In the genomic region with DNA sequence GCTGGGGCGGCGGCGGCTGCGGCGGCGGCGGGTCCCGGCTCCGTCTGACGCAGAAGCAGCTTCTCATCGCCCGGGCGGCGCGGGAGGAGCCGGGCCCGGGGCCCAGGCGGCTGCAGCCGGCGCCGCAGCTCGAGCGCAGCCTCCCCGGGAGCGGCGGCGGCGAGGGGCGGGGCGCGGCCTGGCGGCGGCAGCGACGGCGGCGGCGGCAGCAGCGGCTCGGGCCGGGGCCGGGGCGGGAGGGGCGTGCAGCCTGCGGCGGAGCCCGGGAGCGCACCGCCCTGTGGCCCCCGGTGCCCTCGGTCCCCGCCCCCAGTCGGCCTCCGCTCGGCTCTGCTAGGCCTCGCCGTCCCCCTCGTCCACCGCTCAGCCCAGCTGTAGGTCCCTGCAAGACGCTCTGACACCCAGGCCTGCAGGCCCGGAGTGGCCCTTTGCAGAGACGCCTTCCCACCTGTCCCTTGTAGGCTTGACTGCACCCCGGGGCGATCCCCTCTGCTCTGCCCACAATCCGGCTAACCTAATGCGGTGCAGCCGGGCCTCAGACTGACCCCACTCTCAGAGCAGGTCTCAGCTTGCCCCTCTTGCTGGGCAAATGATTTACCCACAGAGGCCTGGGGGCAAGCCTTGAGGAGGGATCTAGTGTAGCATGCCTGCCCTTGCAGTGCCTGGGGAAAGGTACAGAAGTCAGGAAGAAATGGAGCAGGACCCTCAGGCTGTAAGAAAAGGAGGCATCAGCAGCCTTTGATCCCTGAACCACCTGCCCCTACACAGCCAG, we compare ENCODE assay signal across 8 mouse cellular contexts. TPM values are rescaled to one million over a fixed set of nuclear protein-coding genes. Genes with fewer than 3 reads are reported as not detected.
DNase-seq lines count a peak whose midpoint lies in the region; ATAC-seq lines count a peak whose summit lies in the region.

A gene (minus strand): TSS at position 619 of the 772 bp plus-strand sequence.

- H3K9ac ChIP-seq in forebrain, embryonic 16.5 days (replicated peaks; ENCODE audit: low read depth, low read length): peak within 1 kb of the TSS; percentile 98

- H3K9me3 ChIP-seq in forebrain, embryonic 16.5 days (ENCODE audit: control insufficient read depth, low read length): no peaks in the 10 kb centered on the region

- DNase-seq in Muller cell, postnatal 12 days (ENCODE audit: inconsistent ontology term): peak; percentile 62
- DNase-seq in cerebellum, adult 18-20 months: peak; percentile 63 to 83
- peak; percentile 55 for DNase-seq in layer of hippocampus, adult 9-11 months
- DNase-seq in lung, postnatal 10 days: peak; percentile 70
- DNase-seq in ovary, postnatal 36 days (ENCODE audit: low spot score): peak; percentile 73
- peak; percentile 60 for DNase-seq in urinary bladder, adult 2 months (ENCODE audit: low spot score)

- peak within 1 kb of the TSS; percentile 90 for H3K4me2 ChIP-seq in forebrain, embryonic 16.5 days (ENCODE audit: low read length)

- ATAC-seq in forebrain, embryonic 16.5 days: peak; percentile 67
- peak; percentile 29 to 45; a peak in 3 of 4 replicates for ATAC-seq in hematopoietic stem cell, adult 5-6 weeks (replicated peaks in 1 of 2; ENCODE audit: insufficient read depth in 1 of 2, low FRiP score in 2 of 2, low TSS enrichment in 1 of 2, low read depth in 1 of 2, poor library complexity in 2 of 2, severe bottlenecking in 2 of 2)

- H3K27me3 ChIP-seq in forebrain, embryonic 16.5 days (replicated peaks; ENCODE audit: control insufficient read depth, insufficient read depth, low read length): no peaks in the 10 kb centered on the region

- peak within 1 kb of the TSS; percentile 92 for H3K27ac ChIP-seq in forebrain, embryonic 16.5 days (ENCODE audit: low read length)

- H3K36me3 ChIP-seq in forebrain, embryonic 16.5 days (ENCODE audit: control insufficient read depth, insufficient read depth): no peaks in the 10 kb centered on the region

- under 1% methylated on average over 45 of the region's 67 CpGs for WGBS in forebrain, embryonic 16.5 days

- H3K4me3 ChIP-seq in forebrain, embryonic 16.5 days (replicated peaks; ENCODE audit: low read length): peak within 1 kb of the TSS; percentile 72

- peaks cover 34% of the 10 kb centered on the region for H3K4me1 ChIP-seq in forebrain, embryonic 16.5 days (replicated peaks; ENCODE audit: control insufficient read depth, insufficient read depth, low read length)

RNA-seq across cellular contexts. Expression of the gene that starts here (rescaled TPM):
- 78.1 and 84.2 TPM in 2 replicates for polyA plus RNA-seq in forebrain, embryonic 16.5 days (2015; fragmentation: Nextera tagmentation; extraction: Ambion mirVana)
- 19.3 and 21.6 TPM in 2 replicates for total RNA-seq in hematopoietic stem cell, adult 5-6 weeks (2017)
- polyA plus RNA-seq in urinary bladder, adult 2 months (2012; rRNA removed): 15.1 and 21.0 TPM in 2 replicates

Comparison
In these comparisons a context has a peak if more than half of its experiments do, and no peak if none do; other contexts are left out.
1. Peak in every context shown above with its lines: DNase-seq, ATAC-seq, H3K4me3 ChIP-seq and H3K27ac ChIP-seq.